Mouse (Mus musculus): Measurements from ENCODE around the gene Ift46.

Ift46 gene

GRCm38 (mm10) chr9:44802808-44803450 lies 35.2 kb downstream of the Ift46 start, which contains the start of gene Ttc36:
Gene Ttc36, minus strand, starts transcription at chr9:44803072.
- no peak for DNase-seq (ENCODE audit: extremely low read depth, insufficient read length, low spot score)

GRCm38 (mm10) chr9:44804678-44805077 lies 37.0 kb downstream of the Ift46 start:
- DNase-seq (ENCODE audit: extremely low read depth, insufficient read length, low spot score) = no peak

- DNase-seq (ENCODE audit: extremely low read depth, insufficient read length, low spot score) = no peak
Observed at GRCm38 (mm10) chr9:44805536-44805935, 37.8 kb downstream of the Ift46 start.

GRCm38 (mm10) chr9:44807141-44807540 lies 39.4 kb downstream of the Ift46 start:
- DNase-seq (ENCODE audit: extremely low read depth, insufficient read length, low spot score) = no peak

GRCm38 (mm10) chr9:44807778-44808177 lies 40.1 kb downstream of the Ift46 start:
- DNase-seq (ENCODE audit: extremely low read depth, insufficient read length, low spot score) = no peak

GRCm38 (mm10) chr9:44810316-44810715 lies 42.6 kb downstream of the Ift46 start:
- no peak for DNase-seq (ENCODE audit: extremely low read depth, insufficient read length, low spot score)

- no peak for DNase-seq (ENCODE audit: extremely low read depth, insufficient read length, low spot score)
Observed at GRCm38 (mm10) chr9:44814179-44814578, 46.5 kb downstream of the Ift46 start.

- DNase-seq (ENCODE audit: extremely low read depth, insufficient read length, low spot score) = no peak
Observed at GRCm38 (mm10) chr9:44817522-44817921, 49.8 kb downstream of the Ift46 start.

GRCm38 (mm10) chr9:44819920-44820827 lies 52.5 kb downstream of the Ift46 start:
- no peak for DNase-seq (ENCODE audit: extremely low read depth, insufficient read length, low spot score)

GRCm38 (mm10) chr9:44826660-44827059 lies 59.0 kb downstream of the Ift46 start:
- DNase-seq (ENCODE audit: extremely low read depth, insufficient read length, low spot score) = no peak

- DNase-seq (ENCODE audit: extremely low read depth, insufficient read length, low spot score) = no peak
Observed at GRCm38 (mm10) chr9:44828944-44829343, 61.2 kb downstream of the Ift46 start.

- DNase-seq (ENCODE audit: extremely low read depth, insufficient read length, low spot score) = no peak
Observed at GRCm38 (mm10) chr9:44830506-44830905, 62.8 kb downstream of the Ift46 start.

GRCm38 (mm10) chr9:44832356-44832755 lies 64.6 kb downstream of the Ift46 start:
- no peak for DNase-seq (ENCODE audit: extremely low read depth, insufficient read length, low spot score)

GRCm38 (mm10) chr9:44836439-44836838 lies 68.7 kb downstream of the Ift46 start:
- DNase-seq (ENCODE audit: extremely low read depth, insufficient read length, low spot score) = no peak

- DNase-seq (ENCODE audit: extremely low read depth, insufficient read length, low spot score) = no peak
Observed at GRCm38 (mm10) chr9:44841241-44841640, 73.5 kb downstream of the Ift46 start.

Data from 3134 (cell line).